Mouse (Mus musculus) CH12.LX (cell line): ENCODE results near the gene Olfr1214.

Source experiments
- CHD2 ChIP-seq: IDR thresholded peaks from 2 replicates; pipeline ENCODE4 v1.6.1; 2011; ENCODE audit warnings: low read length, improper control_type of control experiment
- CTCF ChIP-seq, 2 experiments: IDR thresholded peaks in 1 of 2; conservative IDR thresholded peaks in 1 of 2; 2 replicates each; pipeline ENCODE4 v1.5.1; 2011 to 2012; ENCODE audit warnings: low read depth in 2 of 2, low read length in 2 of 2, improper control_type of control experiment in 1 of 2, inconsistent platforms in 1 of 2, mild to moderate bottlenecking in 1 of 2, moderate library complexity in 1 of 2
- ELF1 ChIP-seq: IDR thresholded peaks from 2 replicates; pipeline ENCODE4 v1.6.1; 2014; ENCODE audit warnings: low read depth, mild to moderate bottlenecking, inconsistent platforms, low read length, improper control_type of control experiment
- EP300 ChIP-seq: IDR thresholded peaks from 2 replicates; pipeline ENCODE4 v1.6.1; 2011; ENCODE audit warnings: low read length, improper control_type of control experiment
- MAFK ChIP-seq: IDR thresholded peaks from 2 replicates; pipeline ENCODE4 v1.6.1; 2011; ENCODE audit warnings: low read length, improper control_type of control experiment; ENCODE audit not compliant: insufficient replicate concordance
- POLR2A ChIP-seq: IDR thresholded peaks from 2 replicates; pipeline ENCODE4 v1.6.1; 2011; ENCODE audit warnings: low read depth, mild to moderate bottlenecking, improper control_type of control experiment, low read length
- POLR2AphosphoS2 ChIP-seq: IDR thresholded peaks from 2 replicates; pipeline ENCODE4 v1.6.1; 2011; ENCODE audit warnings: low read depth, low read length, improper control_type of control experiment
- SIN3A ChIP-seq: IDR thresholded peaks from 2 replicates; pipeline ENCODE4 v1.6.1; 2012; ENCODE audit warnings: low read length, improper control_type of control experiment, inconsistent platforms
- UBTF ChIP-seq: IDR thresholded peaks from 2 replicates; pipeline ENCODE4 v1.6.1; 2012; ENCODE audit warnings: low read depth, mild to moderate bottlenecking, inconsistent platforms, low read length, improper control_type of control experiment, moderate library complexity
- ZMIZ1 ChIP-seq: IDR thresholded peaks from 2 replicates; pipeline ENCODE4 v1.6.1; 2012; ENCODE audit warnings: low read depth, mild to moderate bottlenecking, inconsistent platforms, low read length, improper control_type of control experiment

DNA sequence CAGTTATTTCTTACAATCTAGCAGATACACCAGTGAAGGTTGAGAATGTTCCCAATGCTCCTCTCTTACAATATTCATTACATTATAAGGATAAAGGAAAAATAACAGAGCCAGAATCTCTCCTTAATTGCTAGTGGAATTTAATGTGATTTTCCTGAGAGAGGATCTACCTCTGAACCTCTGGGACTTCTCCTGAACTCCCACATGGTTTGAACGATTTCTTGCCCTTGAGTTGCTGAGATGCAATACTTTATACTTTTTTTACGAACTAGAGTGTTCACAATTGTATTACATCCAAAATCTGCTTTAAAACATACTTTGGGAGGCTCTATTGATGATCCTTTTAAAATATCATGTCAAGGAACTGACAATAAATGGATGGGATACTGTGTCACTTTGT is 14.4 kb upstream of the Olfr1214 start, which contains the start of gene Olfr1215:
- TF ChIP-seq EP300 (no peak), CTCF (conservative IDR thresholded peaks at IDR 0.05 in 1 of 2, IDR thresholded peaks at IDR 0.05 in 1 of 2; ENCODE audit: low read depth in 2 of 2, low read length in 2 of 2) (no peak), POLR2A (no peak), MAFK (no peak), UBTF (no peak), SIN3A (no peak), ZMIZ1 (no peak), POLR2AphosphoS2 (no peak), ELF1 (no peak), CHD2 (no peak)
